Mouse (Mus musculus): Measurements from ENCODE around the gene Pstpip1. TPM values are rescaled to one million over a fixed set of nuclear protein-coding genes. Genes with fewer than 3 reads are reported as not detected.

Pstpip1 gene
- polyA plus RNA-seq, 1 experiment from 2014 or later: 1.1 TPM

DNA sequence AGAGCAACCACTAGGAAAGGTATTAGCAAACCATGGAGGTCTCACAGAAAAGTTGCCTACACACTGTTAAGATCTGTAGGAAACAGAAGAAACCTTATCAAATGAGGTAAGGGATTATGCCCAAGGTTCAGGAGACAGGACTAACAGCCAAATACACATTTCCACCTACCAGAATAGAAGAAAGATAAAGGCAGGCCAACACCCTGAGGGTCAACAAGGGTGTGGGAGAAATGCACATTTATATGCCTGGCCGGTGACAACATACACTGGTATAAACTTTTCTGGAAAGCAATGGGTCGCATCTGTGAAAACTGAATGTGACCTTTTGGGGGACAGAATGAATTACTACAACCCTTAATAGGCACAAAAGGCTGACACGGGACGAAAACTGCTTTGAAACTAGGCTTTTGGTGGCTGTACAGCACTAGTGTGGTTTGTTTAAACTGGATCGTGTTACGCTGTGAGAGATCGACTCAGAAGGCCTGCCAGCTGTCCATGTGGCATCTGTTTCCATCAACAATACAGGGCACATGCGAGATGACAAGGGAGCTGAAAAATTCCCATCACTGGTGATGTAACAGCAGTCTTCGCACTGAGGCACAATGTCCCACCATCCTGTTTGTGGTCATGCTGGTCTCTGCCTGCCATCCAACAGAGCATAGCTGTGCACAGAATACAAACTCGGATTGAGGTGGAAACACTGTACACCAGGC, 42.2 kb downstream of the Pstpip1 start:
- WGBS: 39% methylated on average over 10 of the region's 10 CpGs
- ATAC-seq (replicated peaks; ENCODE audit: low FRiP score): no peak

GRCm38 (mm10) chr9:56133970-56134369, 44.2 kb downstream of the Pstpip1 start:
- no peak overlapping the region for H3K4me3 ChIP-seq (replicated peaks)
- no peak overlapping the region for H3K27ac ChIP-seq
- no peak overlapping the region for H3K4me2 ChIP-seq
- H3K27me3 ChIP-seq: no peaks in the 10 kb centered on the region
- no peak overlapping the region for H3K9ac ChIP-seq
- peaks cover 7% of the 10 kb centered on the region; the same call in 1 of the 2 replicates for H3K4me1 ChIP-seq
- H3K36me3 ChIP-seq: peaks cover 90% of the 10 kb centered on the region
- 84% methylated on average over 5 of the region's 5 CpGs for WGBS
- ATAC-seq (replicated peaks; ENCODE audit: low FRiP score): no peak
- H3K9me3 ChIP-seq (replicated peaks): no peaks in the 10 kb centered on the region

More for the DNA sequence above, 42.2 kb downstream of the Pstpip1 start:
- Histone ChIP-seq H3K4me3 (replicated peaks) (no peak overlapping the region), H3K36me3 (peaks cover 91% of the 10 kb centered on the region), H3K27ac (no peak overlapping the region), H3K9me3 (replicated peaks) (no peaks in the 10 kb centered on the region), H3K27me3 (no peaks in the 10 kb centered on the region), H3K4me1 (peaks cover 7% of the 10 kb centered on the region; the same call in 1 of the 2 replicates), H3K4me2 (no peak overlapping the region), H3K9ac (no peak overlapping the region)

DNA sequence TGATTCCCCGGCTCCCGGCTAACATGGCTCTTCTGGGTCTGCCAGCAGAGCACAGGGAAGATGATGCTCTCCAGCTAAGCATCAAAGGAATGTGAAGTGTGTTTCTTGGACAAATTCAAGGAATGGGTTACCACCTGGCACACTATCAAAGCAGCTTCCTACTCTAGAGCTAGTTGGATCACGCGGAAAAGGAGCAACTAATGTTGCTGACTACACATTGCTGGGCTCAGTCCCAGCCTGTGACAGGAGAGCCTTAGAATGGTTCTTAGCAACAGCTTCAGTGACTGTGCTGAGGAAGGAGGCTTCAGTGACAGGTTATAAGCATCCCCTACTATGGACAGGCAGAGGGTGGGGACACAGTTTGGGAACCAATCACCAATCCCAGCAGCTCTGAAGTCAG, 44.9 kb downstream of the Pstpip1 start:
- Histone ChIP-seq H3K9ac (no peak overlapping the region), H3K9me3 (replicated peaks) (no peaks in the 10 kb centered on the region), H3K27me3 (no peaks in the 10 kb centered on the region), H3K4me2 (no peak overlapping the region), H3K4me1 (peaks cover 7% of the 10 kb centered on the region; the same call in 1 of the 2 replicates), H3K27ac (no peak overlapping the region), H3K4me3 (replicated peaks) (no peak overlapping the region), H3K36me3 (peaks cover 88% of the 10 kb centered on the region)
- 91% methylated on average over 4 of the region's 4 CpGs for WGBS
- ATAC-seq (replicated peaks; ENCODE audit: low FRiP score): no peak

GRCm38 (mm10) chr9:56135590-56136197, 45.9 kb downstream of the Pstpip1 start:
- H3K27ac ChIP-seq: no peak overlapping the region
- 89% methylated on average over 4 of the region's 4 CpGs for WGBS
- H3K4me1 ChIP-seq: peaks cover 4% of the 10 kb centered on the region; the same call in 1 of the 2 replicates
- no peaks in the 10 kb centered on the region for H3K9me3 ChIP-seq (replicated peaks)
- no peak for ATAC-seq (replicated peaks; ENCODE audit: low FRiP score)
- H3K27me3 ChIP-seq: no peaks in the 10 kb centered on the region
- no peak overlapping the region for H3K4me3 ChIP-seq (replicated peaks)
- no peak overlapping the region for H3K9ac ChIP-seq
- H3K4me2 ChIP-seq: no peak overlapping the region
- H3K36me3 ChIP-seq: peaks cover 80% of the 10 kb centered on the region

- no peaks in the 10 kb centered on the region for H3K27me3 ChIP-seq
- 73% methylated on average over 9 of the region's 9 CpGs for WGBS
- ATAC-seq (replicated peaks; ENCODE audit: low FRiP score): 0 out of 2 replicates have a peak, but pooled peaks have one; percentile 54
- peaks cover 79% of the 10 kb centered on the region for H3K36me3 ChIP-seq
- H3K4me1 ChIP-seq: no peaks in the 10 kb centered on the region
- H3K9me3 ChIP-seq (replicated peaks): no peaks in the 10 kb centered on the region
- no peak overlapping the region for H3K9ac ChIP-seq
- H3K4me3 ChIP-seq (replicated peaks): no peak overlapping the region
- H3K27ac ChIP-seq: no peak overlapping the region
- H3K4me2 ChIP-seq: no peak overlapping the region
Observed at GRCm38 (mm10) chr9:56141776-56142175, 52.0 kb downstream of the Pstpip1 start.

GRCm38 (mm10) chr9:56144366-56145003, 54.7 kb downstream of the Pstpip1 start:
- Histone ChIP-seq H3K4me1 (peaks cover 5% of the 10 kb centered on the region; the same call in 1 of the 2 replicates), H3K9ac (no peak overlapping the region), H3K36me3 (peaks cover 69% of the 10 kb centered on the region), H3K27ac (no peak overlapping the region), H3K27me3 (no peaks in the 10 kb centered on the region), H3K4me2 (no peak overlapping the region), H3K9me3 (replicated peaks) (no peaks in the 10 kb centered on the region), H3K4me3 (replicated peaks) (no peak overlapping the region)
- ATAC-seq (replicated peaks; ENCODE audit: low FRiP score): no peak
- 93% methylated on average over 7 of the region's 7 CpGs for WGBS

GRCm38 (mm10) chr9:56146326-56146923, 56.7 kb downstream of the Pstpip1 start:
- Histone ChIP-seq H3K36me3 (peaks cover 65% of the 10 kb centered on the region), H3K4me2 (no peak overlapping the region), H3K27me3 (no peaks in the 10 kb centered on the region), H3K4me3 (replicated peaks) (no peak overlapping the region), H3K27ac (no peak overlapping the region), H3K9me3 (replicated peaks) (no peaks in the 10 kb centered on the region), H3K4me1 (peaks cover 5% of the 10 kb centered on the region; the same call in 1 of the 2 replicates), H3K9ac (no peak overlapping the region)
- WGBS: 93% methylated on average over 16 of the region's 16 CpGs
- ATAC-seq (replicated peaks; ENCODE audit: low FRiP score): no peak

DNA sequence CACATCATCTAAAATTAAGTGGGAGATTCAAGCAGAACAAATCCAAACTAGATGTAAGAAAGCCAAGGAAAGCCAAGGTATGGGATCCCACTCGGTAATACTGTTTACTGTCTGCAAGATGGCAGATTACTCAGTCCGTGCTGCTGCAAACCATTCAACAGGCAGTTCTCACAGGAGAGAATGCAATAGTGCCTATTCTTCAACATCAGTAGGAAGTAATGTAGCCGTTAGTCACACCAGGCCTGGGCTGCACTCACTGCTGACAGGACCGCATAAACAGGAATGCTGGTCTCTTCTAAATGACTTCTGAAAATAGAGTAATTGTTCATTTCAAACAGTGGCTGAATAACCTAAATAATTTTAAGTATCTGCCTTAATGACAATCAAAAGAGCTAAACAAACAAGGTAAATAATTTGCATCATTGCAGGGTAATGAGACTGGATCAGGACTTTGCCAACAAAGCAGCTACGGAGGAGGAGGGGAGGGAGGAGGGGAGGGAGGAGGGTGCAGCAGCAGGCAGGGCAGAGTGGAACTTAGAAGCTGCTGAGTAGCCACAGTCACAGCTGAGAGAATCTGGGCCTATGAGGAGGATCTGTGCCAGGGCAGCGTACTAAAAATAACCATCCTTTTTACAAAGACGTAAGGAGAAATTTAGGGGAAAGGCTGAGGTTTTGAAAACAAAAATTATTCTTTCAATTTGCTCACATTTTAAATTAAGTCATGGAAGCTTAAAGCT, 62.2 kb downstream of the Pstpip1 start:
- H3K27ac ChIP-seq: peak overlapping the region; percentile 60
- peaks cover 30% of the 10 kb centered on the region for H3K4me1 ChIP-seq
- no peak overlapping the region for H3K4me3 ChIP-seq (replicated peaks)
- H3K9ac ChIP-seq: no peak overlapping the region
- H3K27me3 ChIP-seq: no peaks in the 10 kb centered on the region
- ATAC-seq (replicated peaks; ENCODE audit: low FRiP score): 0 out of 2 replicates have a peak, but pooled peaks have one; percentile 67
- WGBS: 43% methylated on average over 7 of the region's 7 CpGs
- H3K9me3 ChIP-seq (replicated peaks): no peaks in the 10 kb centered on the region
- H3K36me3 ChIP-seq: peaks cover 18% of the 10 kb centered on the region
- no peak overlapping the region for H3K4me2 ChIP-seq

DNA sequence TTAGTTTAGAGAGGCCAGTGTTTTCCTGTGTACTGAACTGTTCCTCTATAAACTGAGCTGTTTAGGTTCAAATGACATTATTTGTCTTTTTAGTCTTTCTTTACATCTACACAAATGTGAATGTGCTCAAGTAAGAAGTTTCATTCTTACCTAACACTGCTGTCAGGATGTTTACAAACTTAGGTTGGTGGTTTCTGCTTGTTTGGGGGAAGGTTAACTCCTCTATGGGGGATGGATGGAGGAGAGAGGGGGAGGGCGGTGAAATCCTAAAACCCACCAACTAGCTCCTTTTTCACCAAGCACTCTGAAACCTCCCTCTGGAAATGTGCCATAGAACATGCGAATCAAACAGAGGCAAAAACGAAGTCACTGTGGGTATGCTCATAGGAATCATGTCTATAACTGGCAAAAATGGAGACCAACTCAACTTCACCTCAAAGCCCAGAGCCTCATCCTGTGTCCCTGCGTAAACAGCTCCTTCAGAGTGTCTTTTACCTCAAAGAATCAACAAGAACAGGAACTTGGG, 62.8 kb downstream of the Pstpip1 start:
- no peak for ATAC-seq (replicated peaks; ENCODE audit: low FRiP score)
- Histone ChIP-seq H3K4me1 (peaks cover 30% of the 10 kb centered on the region), H3K36me3 (peaks cover 12% of the 10 kb centered on the region), H3K9ac (no peak overlapping the region), H3K4me3 (replicated peaks) (no peak overlapping the region), H3K27ac (peak overlapping the region; percentile 28), H3K9me3 (replicated peaks) (no peaks in the 10 kb centered on the region), H3K27me3 (no peaks in the 10 kb centered on the region), H3K4me2 (no peak overlapping the region)
- 73% methylated on average over 4 of the region's 4 CpGs for WGBS

DNA sequence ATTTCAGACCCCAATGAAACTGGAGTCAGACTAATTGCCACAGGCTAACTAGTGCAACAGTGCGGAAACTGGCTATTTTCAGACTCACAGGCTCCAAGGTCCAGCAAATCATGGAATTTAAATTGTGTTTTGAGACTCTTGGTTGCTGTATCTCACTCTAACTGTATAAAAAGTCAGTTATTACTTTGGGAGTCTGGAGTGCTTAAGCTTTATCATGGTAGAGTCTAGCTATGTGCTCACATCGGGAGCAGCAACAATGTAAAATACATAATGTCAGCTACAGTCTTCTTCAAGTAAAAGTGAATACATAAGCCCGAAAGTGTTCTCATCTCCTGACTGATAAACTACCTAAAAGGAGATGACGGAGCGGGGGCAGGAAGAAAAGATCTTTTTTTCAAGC, 64.8 kb downstream of the Pstpip1 start:
- no peak overlapping the region for H3K27ac ChIP-seq
- H3K4me1 ChIP-seq: peaks cover 40% of the 10 kb centered on the region
- H3K36me3 ChIP-seq: peaks cover 10% of the 10 kb centered on the region; the same call in 1 of the 2 replicates
- no peak overlapping the region for H3K9ac ChIP-seq
- WGBS: 85% methylated on average over 5 of the region's 5 CpGs
- H3K4me2 ChIP-seq: no peak overlapping the region
- no peaks in the 10 kb centered on the region for H3K27me3 ChIP-seq
- H3K9me3 ChIP-seq (replicated peaks): no peaks in the 10 kb centered on the region
- no peak overlapping the region for H3K4me3 ChIP-seq (replicated peaks)
- ATAC-seq (replicated peaks; ENCODE audit: low FRiP score): no peak

GRCm38 (mm10) chr9:56158077-56158476, 68.3 kb downstream of the Pstpip1 start:
- no peak overlapping the region for H3K27ac ChIP-seq
- no peaks in the 10 kb centered on the region for H3K36me3 ChIP-seq
- no peaks in the 10 kb centered on the region for H3K9me3 ChIP-seq (replicated peaks)
- ATAC-seq (replicated peaks; ENCODE audit: low FRiP score): no peak
- H3K27me3 ChIP-seq: no peaks in the 10 kb centered on the region
- peak overlapping the region; percentile 19; the same call in 1 of the 2 replicates for H3K4me2 ChIP-seq
- no peak overlapping the region for H3K4me3 ChIP-seq (replicated peaks)
- peaks cover 36% of the 10 kb centered on the region for H3K4me1 ChIP-seq
- H3K9ac ChIP-seq: no peak overlapping the region
- WGBS: 57% methylated on average over 2 of the region's 2 CpGs
